Mouse (Mus musculus): Measurements from ENCODE around the gene Gna15.

DNA sequence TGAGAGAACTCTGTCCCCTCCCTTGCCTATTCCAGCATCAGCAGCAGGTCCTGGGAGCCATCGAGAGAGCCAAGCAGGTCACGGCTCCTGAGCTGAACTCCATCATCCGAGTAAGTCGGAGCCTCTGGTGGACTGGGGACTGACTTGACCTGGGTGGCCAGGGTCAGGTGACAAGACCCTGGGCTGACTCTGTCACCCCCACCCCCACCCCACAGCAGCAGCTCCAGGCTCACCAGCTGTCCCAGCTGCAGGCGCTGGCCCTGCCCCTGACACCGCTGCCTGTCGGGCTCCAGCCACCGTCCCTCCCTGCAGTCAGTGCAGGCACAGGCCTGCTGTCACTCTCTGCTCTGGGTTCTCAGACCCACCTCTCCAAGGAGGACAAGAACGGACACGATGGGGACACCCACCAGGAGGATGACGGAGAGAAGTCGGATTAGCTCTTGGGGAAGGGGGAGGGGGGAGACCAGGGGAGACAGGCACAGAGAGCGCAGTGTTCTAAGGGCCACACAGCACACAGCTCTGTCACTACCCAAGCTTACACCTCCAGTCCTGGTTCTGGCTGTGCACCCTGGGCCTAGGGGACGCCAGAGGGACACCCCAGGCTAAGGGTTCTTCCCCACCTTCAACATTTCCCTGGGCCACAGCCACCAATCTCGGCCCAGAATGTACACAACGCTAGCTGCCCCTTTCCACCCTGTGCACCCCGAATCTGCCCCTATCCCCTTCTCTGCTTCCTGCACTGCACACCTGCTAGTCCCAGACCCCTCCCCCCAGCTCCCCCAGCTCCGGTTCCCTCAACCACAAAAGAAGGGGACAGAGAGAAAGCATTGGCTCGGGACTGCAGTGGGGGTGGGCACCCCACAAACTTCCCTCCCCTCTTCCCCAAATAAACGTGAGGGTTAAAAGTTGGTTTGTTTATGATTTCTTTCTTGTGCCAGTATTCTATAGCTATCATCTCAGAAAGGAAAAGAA is 41.5 kb upstream of the Gna15 start:
- TF ChIP-seq POLR2A (IDR thresholded peaks at IDR 0.05; ENCODE audit: insufficient read depth, low read depth, low read length) = no peak
- no peak for TF ChIP-seq CTCF (IDR thresholded peaks at IDR 0.05)
- no peak for TF ChIP-seq EP300 (IDR thresholded peaks at IDR 0.05; ENCODE audit: insufficient read depth, low read depth, low read length)

Measured in heart, adult 2 months (tissue).